Mouse (Mus musculus) kidney, embryonic 14.5 days (tissue): ENCODE measurements around the gene Fam172a. TPM values are rescaled to one million over a fixed set of nuclear protein-coding genes. Genes with fewer than 3 reads are reported as not detected.

Experiments used
- ATAC-seq: fragments of 200-750 bp; cut with Nextera tagmentation; 2 replicates; pipeline ENCODE4 v1.8.0; 2017; ENCODE audit warnings: moderate number of reproducible peaks, mild to moderate bottlenecking, moderate TSS enrichment, moderate library complexity; ENCODE audit not compliant: low FRiP score, low TSS enrichment
- H3K27ac ChIP-seq: fragments of 300-500 bp; sonication (generic); 2 replicates; pipeline ENCODE4 v1.5.1; 2014; ENCODE audit warnings: low read depth, mild to moderate bottlenecking, low read length, moderate library complexity, mixed read lengths
- H3K27me3 ChIP-seq: fragments of 300-500 bp; sonication (generic); 2 replicates; pipeline ENCODE4 v1.6.1; 2014; ENCODE audit warnings: mild to moderate bottlenecking, low read length; ENCODE audit not compliant: control insufficient read depth, insufficient read depth
- H3K36me3 ChIP-seq: fragments of 300-500 bp; sonication (generic); 2 replicates; pipeline ENCODE4 v1.6.1; 2014; ENCODE audit warnings: low read length, mixed read lengths; ENCODE audit not compliant: control insufficient read depth, insufficient read depth
- H3K4me1 ChIP-seq: fragments of 300-500 bp; sonication (generic); 2 replicates; pipeline ENCODE4 v1.6.1; 2014; ENCODE audit warnings: low read length, mixed read lengths; ENCODE audit not compliant: control insufficient read depth, insufficient read depth
- H3K4me2 ChIP-seq: fragments of 300-500 bp; sonication (generic); replicated peaks from 2 replicates; pipeline ENCODE4 v1.6.1; 2014; ENCODE audit warnings: low read depth, mild to moderate bottlenecking, low read length
- H3K4me3 ChIP-seq: fragments of 300-500 bp; sonication (generic); 2 replicates; pipeline ENCODE4 v1.5.1; 2014; ENCODE audit warnings: mild to moderate bottlenecking, low read length
- H3K9ac ChIP-seq: fragments of 300-500 bp; sonication (generic); 2 replicates; pipeline ENCODE4 v1.6.1; 2014; ENCODE audit warnings: low read depth, mild to moderate bottlenecking, low read length, moderate library complexity
- H3K9me3 ChIP-seq: fragments of 300-500 bp; sonication (generic); 2 replicates; pipeline ENCODE4 v1.6.1; 2016; ENCODE audit warnings: low read length; ENCODE audit not compliant: control insufficient read depth
- WGBS: fragments of 180-500 bp; shearing (Covaris S2); extraction: QIAGEN DNeasy Blood & Tissue Kit; methylation state at CpG from one replicate; pipeline ENCODE4 v1.1.7; 2014; 5-methylcytosine and 5-hydroxymethylcytosine counted together
- polyA plus RNA-seq: library from polyadenylated mRNA; unstranded; fragments of >200 nt; fragmentation: Nextera tagmentation; extraction: Ambion mirVana; gene quantifications from 2 replicates; pipeline ENCODE4 v1.2.1, GENCODE M21; 2014

Gene Fam172a
- polyA plus RNA-seq, 1 experiment from 2014 or later = 28.8 TPM

DNA sequence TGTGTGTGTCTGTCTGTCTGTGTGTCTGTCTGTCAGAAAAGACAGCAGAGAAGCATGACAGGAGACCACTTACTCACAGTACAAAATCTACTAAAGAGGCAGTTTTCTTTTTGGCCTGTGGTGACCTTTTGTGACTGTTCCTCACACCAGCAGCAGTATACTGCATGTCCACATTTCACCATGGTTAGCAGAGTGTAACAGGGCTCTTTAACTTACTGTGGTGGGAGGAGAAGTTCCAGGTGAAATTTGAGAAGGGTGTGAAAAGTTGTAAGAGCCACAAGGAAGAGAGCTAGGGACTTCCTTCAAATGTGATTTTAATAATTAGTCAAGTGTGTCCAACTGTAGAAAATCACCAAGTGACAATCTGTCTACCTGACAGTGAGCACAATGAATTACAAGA, 199.0 kb downstream of the Fam172a start:
- Histone ChIP-seq H3K27me3 (no peaks in the 10 kb centered on the region), H3K4me3 (no peak overlapping the region), H3K4me2 (no peak overlapping the region), H3K9me3 (0 out of 2 replicates have a peak, but pooled peaks cover 2% of the 10 kb centered on the region), H3K36me3 (no peaks in the 10 kb centered on the region), H3K4me1 (no peaks in the 10 kb centered on the region), H3K9ac (no peak overlapping the region), H3K27ac (no peak overlapping the region)
- ATAC-seq = peak; percentile 97

DNA sequence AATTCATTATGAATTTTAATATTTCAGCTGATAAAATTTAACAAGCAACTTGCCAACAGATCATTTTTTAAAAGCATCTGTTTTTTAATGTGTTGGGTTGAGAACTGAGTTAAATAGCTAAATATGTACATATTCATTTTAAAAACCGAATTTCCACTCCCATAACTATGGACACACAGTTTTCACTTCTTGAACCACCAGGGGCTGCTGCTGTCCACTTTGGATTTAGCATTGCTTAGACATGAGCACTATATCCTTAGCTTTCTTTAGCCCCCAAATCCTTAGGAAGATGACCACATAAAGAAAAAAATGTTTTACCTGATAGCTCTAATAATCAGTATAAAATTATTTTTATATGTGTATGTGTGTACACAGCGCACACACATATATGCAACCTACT, 207.4 kb downstream of the Fam172a start:
- Histone ChIP-seq H3K4me2 (no peak overlapping the region), H3K4me1 (no peaks in the 10 kb centered on the region)
- WGBS = 87% methylated on average over 2 of the region's 2 CpGs

DNA sequence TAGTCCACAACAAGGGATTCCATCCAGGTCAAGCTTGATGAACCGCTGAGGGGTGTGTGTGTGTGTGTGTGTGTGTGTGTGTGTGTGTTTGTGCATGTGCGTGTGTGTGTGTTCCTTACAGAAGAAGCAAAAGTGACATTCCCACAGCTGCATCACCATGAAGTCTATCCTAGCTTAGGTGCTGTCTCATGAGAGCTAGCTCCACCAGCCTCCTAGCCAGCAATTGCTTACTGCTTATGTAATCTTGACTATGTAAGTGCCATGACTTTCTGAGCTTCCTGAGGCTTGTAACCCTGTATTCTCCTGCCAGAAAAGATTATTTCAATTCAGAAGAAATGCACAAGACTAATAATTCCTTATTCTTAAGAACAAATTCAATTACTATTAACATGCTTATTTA, 221.0 kb downstream of the Fam172a start:
- Histone ChIP-seq H3K9me3 (no peaks in the 10 kb centered on the region), H3K27ac (no peak overlapping the region), H3K27me3 (no peaks in the 10 kb centered on the region), H3K36me3 (no peaks in the 10 kb centered on the region), H3K9ac (no peak overlapping the region), H3K4me3 (no peak overlapping the region), H3K4me1 (no peaks in the 10 kb centered on the region), H3K4me2 (no peak overlapping the region)
- ATAC-seq = no peak
- WGBS = 90% methylated on average over 2 of the region's 2 CpGs

More for the DNA sequence above, 207.4 kb downstream of the Fam172a start:
- Histone ChIP-seq H3K9ac (no peak overlapping the region), H3K9me3 (0 out of 2 replicates have a peak, but pooled peaks cover 2% of the 10 kb centered on the region), H3K27me3 (no peaks in the 10 kb centered on the region), H3K36me3 (no peaks in the 10 kb centered on the region), H3K27ac (no peak overlapping the region), H3K4me3 (no peak overlapping the region)
- ATAC-seq = no peak

DNA sequence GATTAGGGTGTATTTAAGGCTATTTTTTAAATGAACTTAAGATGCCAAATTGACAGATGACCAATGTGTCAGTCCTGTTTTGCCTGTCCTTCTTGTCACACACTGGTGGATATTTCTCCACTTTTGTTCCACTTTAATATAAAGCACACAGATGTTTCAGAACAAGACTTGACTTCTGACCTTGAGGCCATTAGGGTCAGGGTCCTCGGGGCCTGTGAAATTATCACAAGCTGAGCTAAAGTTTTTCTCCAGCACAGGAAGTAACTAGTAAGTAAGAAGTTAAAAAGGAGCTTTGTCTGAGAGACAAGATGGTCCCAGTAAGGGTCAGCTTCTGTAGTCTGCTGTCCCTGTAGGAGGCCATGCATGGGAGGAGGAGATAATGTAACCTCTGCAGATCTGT, 255.8 kb downstream of the Fam172a start:
- 7% methylated on average over 1 of the region's 1 CpGs for WGBS
- no peak overlapping the region for H3K4me2 ChIP-seq
- no peaks in the 10 kb centered on the region for H3K27me3 ChIP-seq
- no peaks in the 10 kb centered on the region for H3K36me3 ChIP-seq
- no peaks in the 10 kb centered on the region for H3K9me3 ChIP-seq
- H3K4me1 ChIP-seq = no peaks in the 10 kb centered on the region
- H3K9ac ChIP-seq = no peak overlapping the region
- H3K4me3 ChIP-seq = no peak overlapping the region
- H3K27ac ChIP-seq = no peak overlapping the region
- no peak for ATAC-seq

DNA sequence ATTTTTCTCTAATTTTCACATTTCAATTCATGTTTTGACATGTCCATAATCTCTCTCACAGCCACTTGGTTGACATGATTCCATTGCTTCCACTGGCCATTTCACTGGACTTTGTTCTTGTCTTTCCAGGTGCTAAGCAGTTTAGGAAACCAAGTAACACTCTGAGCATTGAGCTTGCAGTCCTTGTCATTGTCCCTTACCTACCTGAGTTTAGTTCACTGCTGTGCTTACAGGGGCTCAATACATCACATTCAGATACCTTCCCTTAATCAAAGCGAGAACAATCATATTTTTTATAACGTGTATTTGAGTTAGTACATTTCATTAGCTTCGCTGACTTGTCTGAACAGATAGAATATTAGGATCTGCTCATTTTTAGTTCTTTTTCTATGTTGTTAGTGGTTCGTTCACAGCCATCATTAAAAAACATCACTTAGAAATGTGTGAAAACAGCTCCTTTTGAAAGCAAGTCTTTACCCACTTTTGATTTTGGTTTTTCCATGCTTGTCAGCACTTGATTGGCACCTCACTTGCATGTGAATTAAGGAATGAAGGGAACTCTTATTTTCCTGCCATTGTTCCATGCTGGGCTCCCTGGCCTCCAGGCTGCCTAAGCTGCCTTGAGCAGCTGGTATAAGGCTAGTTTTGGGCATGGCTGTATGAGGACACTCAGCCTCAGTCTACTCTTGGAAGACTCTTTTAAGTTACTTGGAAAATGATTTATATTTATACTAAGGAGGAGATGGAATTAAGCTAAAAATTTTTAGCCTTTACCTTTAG, 257.9 kb downstream of the Fam172a start:
- no peak overlapping the region for H3K4me3 ChIP-seq
- no peak overlapping the region for H3K27ac ChIP-seq
- no peaks in the 10 kb centered on the region for H3K9me3 ChIP-seq
- H3K4me2 ChIP-seq = no peak overlapping the region
- H3K27me3 ChIP-seq = no peaks in the 10 kb centered on the region
- ATAC-seq = no peak
- no peak overlapping the region for H3K9ac ChIP-seq
- no peaks in the 10 kb centered on the region for H3K36me3 ChIP-seq
- no peaks in the 10 kb centered on the region for H3K4me1 ChIP-seq
- 91% methylated on average over 4 of the region's 4 CpGs for WGBS

DNA sequence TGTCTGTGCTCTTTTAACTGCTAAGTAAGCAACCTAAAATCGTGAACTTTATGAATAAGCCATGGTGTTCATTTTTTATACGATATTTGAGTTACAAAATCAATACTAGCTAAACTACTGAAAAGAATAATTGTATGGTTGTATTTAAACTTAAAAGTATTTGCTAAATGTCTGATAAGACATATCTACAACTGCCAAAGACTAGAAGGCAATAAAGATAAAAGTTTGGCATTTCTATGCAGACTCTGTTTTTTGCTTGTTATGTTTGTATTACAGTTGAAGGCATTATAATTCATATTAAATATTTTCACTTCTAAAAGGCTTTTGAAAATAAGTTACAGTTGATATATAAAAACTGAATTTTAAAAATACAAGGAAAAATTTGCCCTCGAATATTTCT, 274.4 kb downstream of the Fam172a start:
- Histone ChIP-seq H3K27me3 (no peaks in the 10 kb centered on the region), H3K36me3 (no peaks in the 10 kb centered on the region), H3K9ac (no peak overlapping the region), H3K9me3 (no peaks in the 10 kb centered on the region), H3K27ac (no peak overlapping the region), H3K4me3 (no peak overlapping the region), H3K4me1 (no peaks in the 10 kb centered on the region), H3K4me2 (no peak overlapping the region)
- no peak for ATAC-seq
- 73% methylated on average over 3 of the region's 3 CpGs for WGBS

DNA sequence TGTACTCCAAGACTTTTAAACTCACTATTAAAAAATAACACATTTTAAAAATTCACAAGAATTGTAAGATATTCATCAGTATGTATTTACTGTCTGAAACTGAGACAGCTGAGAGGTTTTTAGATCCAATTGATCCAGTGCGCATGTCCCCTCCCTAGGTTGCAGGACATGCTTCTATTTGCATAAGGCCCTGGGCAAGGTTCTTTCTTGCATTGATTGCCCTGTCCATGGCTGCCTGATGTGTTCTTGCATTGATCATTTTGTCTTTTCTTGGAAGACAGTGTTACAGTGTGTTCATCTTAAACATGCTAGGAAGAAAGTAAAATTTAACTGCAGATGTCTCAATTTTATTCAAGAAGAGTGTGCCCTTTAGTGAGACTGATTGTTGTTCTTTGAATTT, 275.3 kb downstream of the Fam172a start:
- Histone ChIP-seq H3K27ac (no peak overlapping the region), H3K4me1 (no peaks in the 10 kb centered on the region), H3K9me3 (no peaks in the 10 kb centered on the region), H3K36me3 (no peaks in the 10 kb centered on the region), H3K4me2 (no peak overlapping the region), H3K27me3 (no peaks in the 10 kb centered on the region), H3K9ac (no peak overlapping the region), H3K4me3 (no peak overlapping the region)
- ATAC-seq = no peak
- 90% methylated on average over 1 of the region's 1 CpGs for WGBS

DNA sequence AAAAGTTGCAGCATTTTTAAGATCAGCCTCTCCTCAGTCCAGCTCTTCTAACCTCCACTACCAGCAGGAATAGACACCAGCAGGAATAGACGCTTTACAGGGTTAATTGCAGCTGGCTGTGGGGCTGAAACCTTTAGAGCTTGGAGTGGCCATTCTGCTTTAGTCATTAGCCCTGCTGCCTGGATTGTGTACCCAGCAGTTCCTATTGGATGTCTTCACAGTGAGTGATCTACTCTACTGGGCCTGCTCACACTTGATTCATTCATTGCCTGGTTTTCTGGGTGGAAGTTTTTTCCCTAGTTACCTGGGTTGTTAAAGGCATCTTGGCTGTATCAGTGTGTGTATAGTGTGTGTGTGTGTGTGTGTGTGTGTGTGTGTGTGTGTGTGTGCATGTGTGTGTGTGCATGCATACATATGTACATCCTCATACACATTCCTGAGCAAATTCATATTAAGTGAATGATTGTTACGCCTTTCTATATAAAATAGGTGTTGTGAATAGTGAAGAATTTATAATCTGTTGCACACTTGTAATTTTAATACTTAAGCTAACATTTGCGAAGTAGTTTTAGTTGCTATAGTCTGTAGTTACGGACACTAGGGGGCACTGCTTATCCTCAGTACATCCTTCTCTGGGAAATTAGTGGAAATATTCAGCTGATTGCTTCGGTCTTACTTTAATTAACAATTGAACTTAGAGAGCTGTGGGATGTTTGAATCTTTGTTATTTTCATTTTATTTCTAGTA, 280.4 kb downstream of the Fam172a start:
- Histone ChIP-seq H3K4me2 (no peak overlapping the region), H3K36me3 (no peaks in the 10 kb centered on the region), H3K9me3 (no peaks in the 10 kb centered on the region), H3K4me1 (no peaks in the 10 kb centered on the region), H3K27me3 (no peaks in the 10 kb centered on the region), H3K9ac (no peak overlapping the region), H3K27ac (no peak overlapping the region), H3K4me3 (no peak overlapping the region)
- WGBS = 26% methylated on average over 5 of the region's 5 CpGs
- ATAC-seq = peak; percentile 28; the same call in 1 of the 2 replicates

DNA sequence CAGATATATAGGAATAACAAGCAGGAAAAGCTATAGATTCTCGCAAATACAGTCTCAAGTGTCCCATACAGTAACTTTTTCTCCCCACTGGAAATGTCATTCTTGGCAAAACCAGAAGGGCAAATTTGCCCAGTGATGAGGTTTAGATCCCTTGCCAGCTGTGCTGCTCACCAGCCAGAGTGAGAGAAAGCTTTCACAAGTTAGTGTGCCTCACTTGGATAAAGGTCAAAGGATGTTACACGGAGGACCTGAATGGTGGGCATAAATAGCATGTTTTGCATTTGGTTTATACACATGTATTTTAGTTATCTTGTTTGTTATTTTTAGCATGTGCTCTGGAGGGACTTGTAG, 281.0 kb downstream of the Fam172a start:
- Histone ChIP-seq H3K36me3 (no peaks in the 10 kb centered on the region), H3K27me3 (no peaks in the 10 kb centered on the region), H3K4me2 (no peak overlapping the region), H3K4me3 (no peak overlapping the region), H3K4me1 (no peaks in the 10 kb centered on the region), H3K9ac (no peak overlapping the region), H3K27ac (no peak overlapping the region), H3K9me3 (no peaks in the 10 kb centered on the region)
- 87% methylated on average over 2 of the region's 2 CpGs for WGBS
- no peak for ATAC-seq
